Mouse (Mus musculus) lung, postnatal 14 days (tissue): ENCODE results near the gene Inf2.

Experiments
- DNase-seq: peaks from one replicate; pipeline ENCODE4 v3.0.0; 2021

Inf2 gene

GRCm38 (mm10) chr12:112596454-112596853, 7.9 kb downstream of the Inf2 start:
- DNase-seq, result no peak

GRCm38 (mm10) chr12:112596891-112597500, 8.4 kb downstream of the Inf2 start:
- DNase-seq, result no peak

- DNase-seq, result no peak
Measured at GRCm38 (mm10) chr12:112597618-112598017, 9.0 kb downstream of the Inf2 start.

- DNase-seq, result no peak
Measured at GRCm38 (mm10) chr12:112599198-112599597, 10.6 kb downstream of the Inf2 start.

GRCm38 (mm10) chr12:112599942-112600611, 11.5 kb downstream of the Inf2 start:
- DNase-seq, result no peak

- DNase-seq, result peak; percentile 53
Measured at GRCm38 (mm10) chr12:112604022-112604421, 15.4 kb downstream of the Inf2 start.

- DNase-seq, result peak; percentile 65
Measured at GRCm38 (mm10) chr12:112604709-112605649, 16.4 kb downstream of the Inf2 start.

- peak; percentile 83 for DNase-seq
Measured at GRCm38 (mm10) chr12:112605766-112606165, 17.2 kb downstream of the Inf2 start.

- DNase-seq, result no peak
Measured at GRCm38 (mm10) chr12:112606998-112607397, 18.4 kb downstream of the Inf2 start.

GRCm38 (mm10) chr12:112609031-112609430, 20.4 kb downstream of the Inf2 start:
- no peak for DNase-seq

- no peak for DNase-seq
Measured at GRCm38 (mm10) chr12:112616668-112617067, 28.1 kb downstream of the Inf2 start.

GRCm38 (mm10) chr12:112617184-112617583, 28.6 kb downstream of the Inf2 start:
- DNase-seq, result no peak

- DNase-seq, result peak; percentile 78
Measured at GRCm38 (mm10) chr12:112617898-112618380, 29.4 kb downstream of the Inf2 start.

GRCm38 (mm10) chr12:112618981-112619685, 30.5 kb downstream of the Inf2 start:
- DNase-seq, result no peak

GRCm38 (mm10) chr12:112619686-112620353, 31.2 kb downstream of the Inf2 start, which contains the start of gene Adssl1:
Adssl1 (plus strand) TSS chr12:112620045.
- DNase-seq, result peak; percentile 53

- no peak for DNase-seq
Measured at GRCm38 (mm10) chr12:112620354-112621061, 31.9 kb downstream of the Inf2 start.

GRCm38 (mm10) chr12:112621900-112622299, 33.3 kb downstream of the Inf2 start:
- no peak for DNase-seq

- DNase-seq, result peak; percentile 75
Measured at GRCm38 (mm10) chr12:112623742-112624141, 35.2 kb downstream of the Inf2 start.

GRCm38 (mm10) chr12:112625700-112626099, 37.1 kb downstream of the Inf2 start:
- no peak for DNase-seq

- DNase-seq, result no peak
Measured at GRCm38 (mm10) chr12:112626455-112626854, 37.9 kb downstream of the Inf2 start.
